Mouse (Mus musculus): ENCODE results near the gene Gbx2. TPM values are rescaled to one million over a fixed set of nuclear protein-coding genes. Genes with fewer than 3 reads are reported as not detected.

Gbx2 gene
- total RNA-seq, 1 experiment from 2014 or later: not detected

- ATAC-seq (ENCODE audit: extremely low read depth, insufficient number of reproducible peaks, low FRiP score, poor library complexity, severe bottlenecking): no peak
Measured at GRCm38 (mm10) chr1:89938884-89939595, 8.1 kb upstream of the Gbx2 start.

- no peak for ATAC-seq (ENCODE audit: extremely low read depth, insufficient number of reproducible peaks, low FRiP score, poor library complexity, severe bottlenecking)
Measured at GRCm38 (mm10) chr1:89935493-89936348, 4.7 kb upstream of the Gbx2 start.

DNA sequence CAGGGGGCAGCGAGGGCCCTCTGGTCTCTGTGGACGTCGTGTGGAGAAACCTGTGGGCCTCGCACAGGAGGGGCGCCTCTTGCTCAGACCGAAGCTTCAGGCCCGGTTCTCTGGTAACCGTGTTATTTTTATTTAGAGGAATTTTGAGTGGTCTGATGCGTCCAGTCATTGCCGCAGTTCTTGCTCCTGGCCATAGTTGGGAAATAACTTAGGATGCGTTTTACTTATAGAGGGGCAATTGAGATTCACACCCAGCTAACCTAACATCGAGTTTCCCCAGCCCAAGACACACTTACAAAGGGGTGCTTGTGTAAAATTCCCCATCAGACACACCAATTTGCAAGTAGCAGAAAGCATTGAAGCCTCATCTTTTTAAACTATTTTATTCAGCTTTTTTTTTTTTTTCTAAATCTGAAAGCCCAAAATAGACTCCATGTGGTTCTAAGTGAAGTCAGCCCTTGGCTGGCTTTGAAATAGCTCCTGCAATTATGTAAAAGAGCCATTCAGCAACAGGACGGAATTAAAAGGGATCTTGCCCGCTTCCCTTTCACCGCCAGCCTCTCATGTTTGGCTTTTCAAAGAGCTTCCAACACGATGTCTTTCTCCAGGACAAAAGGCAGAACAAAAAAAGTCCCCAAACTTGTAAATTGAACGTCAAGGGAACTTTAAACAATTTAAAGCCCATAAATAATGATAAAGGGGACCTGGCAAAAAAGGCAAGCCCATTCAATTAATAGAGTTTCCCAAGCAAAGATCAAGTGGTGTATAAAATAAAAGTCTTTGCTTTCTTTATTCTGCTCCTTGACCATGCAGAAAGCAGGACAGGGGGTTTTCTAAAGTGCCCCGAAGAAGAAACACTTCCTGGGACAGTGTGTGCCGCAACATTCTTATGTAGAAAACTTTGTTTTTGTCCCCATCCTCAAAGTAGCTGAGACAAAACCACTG lies 3.6 kb upstream of the Gbx2 start:
- ATAC-seq (ENCODE audit: extremely low read depth, insufficient number of reproducible peaks, low FRiP score, poor library complexity, severe bottlenecking): no peak

DNA sequence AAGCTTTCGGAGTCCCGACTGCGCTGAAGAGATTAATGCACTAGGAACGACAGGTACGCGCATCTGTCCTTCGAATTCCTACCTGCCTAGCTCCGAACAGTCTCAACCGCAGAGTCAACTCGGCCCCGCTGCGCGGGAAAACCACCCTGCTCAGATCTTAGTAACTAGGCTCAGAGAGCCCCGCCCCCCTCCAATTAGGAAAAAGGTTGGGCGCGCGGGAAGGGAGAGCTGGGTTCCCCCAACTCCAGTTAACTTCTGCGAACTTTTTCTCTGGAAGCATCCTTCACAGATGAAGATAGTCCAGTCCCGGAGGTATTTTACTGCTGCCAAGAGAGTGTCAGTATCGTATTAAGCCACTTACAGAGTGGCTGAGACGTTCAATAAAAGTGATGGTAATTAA lies 2.8 kb upstream of the Gbx2 start:
- no peak for ATAC-seq (ENCODE audit: extremely low read depth, insufficient number of reproducible peaks, low FRiP score, poor library complexity, severe bottlenecking)

DNA sequence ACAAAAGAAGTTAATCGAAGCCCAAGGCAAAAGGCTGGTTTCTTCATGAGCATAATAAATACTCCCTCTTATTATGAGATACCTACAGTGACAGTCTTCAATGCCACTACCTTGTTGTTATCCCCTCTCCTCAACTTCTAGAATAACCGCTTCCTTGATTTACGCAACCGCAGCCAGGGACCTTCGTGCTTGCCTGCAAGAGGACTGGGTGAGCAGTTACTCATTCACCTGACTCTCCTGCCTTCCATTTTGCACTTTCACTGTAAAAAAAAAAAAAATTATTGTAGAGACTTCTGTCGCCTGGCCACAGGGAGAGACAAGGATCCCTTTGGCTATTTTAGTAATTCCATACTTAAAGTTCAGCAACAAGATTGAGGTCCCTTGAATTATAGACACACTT lies 2.0 kb upstream of the Gbx2 start:
- no peak for ATAC-seq (ENCODE audit: extremely low read depth, insufficient number of reproducible peaks, low FRiP score, poor library complexity, severe bottlenecking)

GRCm38 (mm10) chr1:89932616-89933015 lies 1.6 kb upstream of the Gbx2 start:
- ATAC-seq (ENCODE audit: extremely low read depth, insufficient number of reproducible peaks, low FRiP score, poor library complexity, severe bottlenecking): no peak

- no peak for ATAC-seq (ENCODE audit: extremely low read depth, insufficient number of reproducible peaks, low FRiP score, poor library complexity, severe bottlenecking)
Measured at GRCm38 (mm10) chr1:89932021-89932423, 1.0 kb upstream of the Gbx2 start.

- ATAC-seq (ENCODE audit: extremely low read depth, insufficient number of reproducible peaks, low FRiP score, poor library complexity, severe bottlenecking): no peak
Measured at GRCm38 (mm10) chr1:89930551-89930950, 428 bp downstream of the Gbx2 start.

GRCm38 (mm10) chr1:89929721-89930505 lies 1.1 kb downstream of the Gbx2 start:
- ATAC-seq (ENCODE audit: extremely low read depth, insufficient number of reproducible peaks, low FRiP score, poor library complexity, severe bottlenecking): no peak

GRCm38 (mm10) chr1:89929181-89929580 lies 1.8 kb downstream of the Gbx2 start:
- ATAC-seq (ENCODE audit: extremely low read depth, insufficient number of reproducible peaks, low FRiP score, poor library complexity, severe bottlenecking): no peak

GRCm38 (mm10) chr1:89928676-89929075 lies 2.3 kb downstream of the Gbx2 start:
- ATAC-seq (ENCODE audit: extremely low read depth, insufficient number of reproducible peaks, low FRiP score, poor library complexity, severe bottlenecking): no peak

DNA sequence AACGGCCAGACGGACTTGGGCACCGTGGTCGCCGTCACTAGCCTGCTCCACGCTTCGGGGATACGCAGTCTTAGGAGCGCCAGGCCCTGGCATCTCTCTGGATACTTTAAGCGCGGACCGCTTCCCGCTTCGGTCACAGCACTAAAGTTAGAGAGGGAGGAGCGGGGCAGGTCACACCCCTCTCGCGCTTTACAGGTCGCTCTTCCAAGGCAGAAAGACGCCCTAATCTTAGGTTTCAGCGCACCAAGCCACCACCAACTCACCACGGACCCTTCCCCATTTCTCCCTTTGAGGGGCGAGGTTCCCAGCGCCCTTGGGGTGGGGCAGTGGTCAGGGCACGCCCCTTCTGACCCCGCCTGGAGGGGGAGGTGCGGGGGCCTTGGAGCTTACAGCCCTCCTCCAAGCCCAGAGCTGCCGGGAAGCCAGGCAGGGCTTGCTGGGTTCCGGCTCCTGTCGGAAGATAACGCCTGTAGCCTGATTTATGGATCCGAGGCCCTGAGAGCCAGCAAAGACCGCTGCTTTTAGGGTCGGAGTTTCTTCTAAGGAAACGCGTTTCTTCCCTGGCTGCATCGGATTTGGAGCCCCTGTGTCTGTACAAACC lies 3.8 kb downstream of the Gbx2 start:
- ATAC-seq (ENCODE audit: extremely low read depth, insufficient number of reproducible peaks, low FRiP score, poor library complexity, severe bottlenecking): no peak

GRCm38 (mm10) chr1:89926583-89927060 lies 4.4 kb downstream of the Gbx2 start:
- ATAC-seq (ENCODE audit: extremely low read depth, insufficient number of reproducible peaks, low FRiP score, poor library complexity, severe bottlenecking): no peak

DNA sequence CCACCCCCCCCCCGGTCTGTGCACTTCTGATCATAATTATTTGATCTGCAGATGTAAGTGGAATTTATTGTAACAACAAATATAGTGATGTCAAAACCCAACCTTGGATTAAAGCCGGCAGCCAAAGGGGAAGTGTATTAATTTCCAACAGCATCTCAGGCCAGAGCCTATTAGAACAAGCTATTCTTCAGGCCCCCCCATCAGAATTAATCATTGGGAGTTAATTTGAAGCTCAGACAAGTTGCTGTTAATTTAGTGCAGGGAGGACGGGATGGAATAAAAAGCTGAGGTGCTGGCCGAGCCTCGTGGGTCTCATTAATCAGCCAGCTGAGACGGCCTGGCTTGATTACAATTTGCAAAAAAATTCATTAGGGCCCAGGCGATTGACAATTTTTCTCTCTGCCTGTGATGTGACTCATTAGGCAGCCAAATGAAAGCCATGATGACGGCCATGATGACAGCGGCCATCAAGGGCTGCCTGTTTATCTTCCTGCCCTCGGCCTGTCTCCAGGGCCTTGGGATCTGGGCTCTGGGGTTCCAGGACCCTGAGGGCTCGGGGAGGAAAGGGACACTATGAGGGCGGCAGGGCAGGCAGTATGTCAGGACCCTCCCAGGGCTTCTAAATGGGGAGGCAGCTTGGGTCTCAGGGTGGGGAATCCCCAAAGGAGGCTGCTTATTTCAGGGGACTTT lies 5.3 kb downstream of the Gbx2 start:
- ATAC-seq (ENCODE audit: extremely low read depth, insufficient number of reproducible peaks, low FRiP score, poor library complexity, severe bottlenecking): no peak

GRCm38 (mm10) chr1:89923642-89924020 lies 7.3 kb downstream of the Gbx2 start:
- ATAC-seq (ENCODE audit: extremely low read depth, insufficient number of reproducible peaks, low FRiP score, poor library complexity, severe bottlenecking): no peak

GRCm38 (mm10) chr1:89922883-89923641 lies 7.9 kb downstream of the Gbx2 start:
- ATAC-seq (ENCODE audit: extremely low read depth, insufficient number of reproducible peaks, low FRiP score, poor library complexity, severe bottlenecking): no peak

- no peak for ATAC-seq (ENCODE audit: extremely low read depth, insufficient number of reproducible peaks, low FRiP score, poor library complexity, severe bottlenecking)
Measured at GRCm38 (mm10) chr1:89922282-89922681, 8.7 kb downstream of the Gbx2 start.
